Mouse (Mus musculus) embryonic facial prominence, embryonic 12.5 days (tissue): ENCODE data around the gene Acaa1a. TPM values are rescaled to one million over a fixed set of nuclear protein-coding genes. Genes with fewer than 3 reads are reported as not detected.

Experiments
- ATAC-seq: fragments of 200-750 bp; cut with Nextera tagmentation; 2 replicates; pipeline ENCODE4 v1.8.0; 2017; ENCODE audit not compliant: insufficient number of reproducible peaks, insufficient read depth, low FRiP score, low TSS enrichment
- H3K27ac ChIP-seq: fragments of 300-500 bp; sonication (generic); 2 replicates; pipeline ENCODE4 v1.5.1; 2016; ENCODE audit warnings: mild to moderate bottlenecking
- H3K27me3 ChIP-seq: fragments of 300-500 bp; sonication (generic); 2 replicates; pipeline ENCODE4 v1.6.1; 2016; ENCODE audit warnings: mild to moderate bottlenecking, moderate library complexity
- H3K36me3 ChIP-seq: fragments of 300-500 bp; sonication (generic); 2 replicates; pipeline ENCODE4 v1.6.1; 2016; ENCODE audit warnings: mild to moderate bottlenecking
- H3K4me1 ChIP-seq: fragments of 300-500 bp; sonication (generic); 2 replicates; pipeline ENCODE4 v1.6.1; 2016
- H3K4me2 ChIP-seq: fragments of 300-500 bp; sonication (generic); replicated peaks from 2 replicates; pipeline ENCODE4 v1.6.1; 2016; ENCODE audit warnings: mild to moderate bottlenecking, moderate library complexity
- H3K4me3 ChIP-seq: fragments of 300-500 bp; sonication (generic); 2 replicates; pipeline ENCODE4 v1.5.1; 2016; ENCODE audit warnings: mild to moderate bottlenecking
- H3K9ac ChIP-seq: fragments of 300-500 bp; sonication (generic); 2 replicates; pipeline ENCODE4 v1.6.1; 2016; ENCODE audit warnings: mild to moderate bottlenecking, moderate library complexity
- H3K9me3 ChIP-seq: fragments of 300-500 bp; sonication (generic); 2 replicates; pipeline ENCODE4 v1.6.1; 2016; ENCODE audit warnings: mild to moderate bottlenecking, moderate library complexity
- WGBS: fragments of 180-500 bp; shearing (Covaris S2); methylation state at CpG from one replicate; pipeline ENCODE4 v1.1.7; 2016; 5-methylcytosine and 5-hydroxymethylcytosine counted together
- polyA plus RNA-seq: library from polyadenylated mRNA; unstranded; fragments of >200 nt; fragmentation: Nextera tagmentation; extraction: Ambion mirVana; gene quantifications from 2 replicates; pipeline ENCODE4 v1.2.1, GENCODE M21; 2016

The Acaa1a gene
- polyA plus RNA-seq, 1 experiment from 2014 or later, result 93.7 TPM

GRCm38 (mm10) chr9:119394808-119395207, 55.3 kb downstream of the Acaa1a start:
- Histone ChIP-seq H3K36me3 (no peaks in the 10 kb centered on the region), H3K4me1 (no peaks in the 10 kb centered on the region), H3K9ac (no peak overlapping the region), H3K9me3 (no peaks in the 10 kb centered on the region), H3K4me2 (no peak overlapping the region), H3K27me3 (no peaks in the 10 kb centered on the region), H3K27ac (no peak overlapping the region), H3K4me3 (no peak overlapping the region)
- 86% methylated on average over 1 of the region's 1 CpGs for WGBS
- no peak for ATAC-seq

Other genes starting within 250 kb of the Acaa1a start
- gene Plcd1, start 246.2 kb upstream of the Acaa1a start, polyA plus RNA-seq, result 26.6 and 27.8 TPM in 2 replicates
- gene Dlec1, start 237.2 kb upstream of the Acaa1a start, polyA plus RNA-seq, result 1.5 and 1.7 TPM in 2 replicates
- 2.3 and 3.0 TPM in 2 replicates for gene Acaa1b, start 182.6 kb upstream of the Acaa1a start, polyA plus RNA-seq
- gene Gm47289, start 180.5 kb upstream of the Acaa1a start, polyA plus RNA-seq, result not detected in 2 replicates
- gene Slc22a13, start 130.6 kb upstream of the Acaa1a start, polyA plus RNA-seq, result not detected in 2 replicates
- 17.9 and 18.0 TPM in 2 replicates for gene Oxsr1, start 17.2 kb upstream of the Acaa1a start, polyA plus RNA-seq
- 11.6 and 11.8 TPM in 2 replicates for gene Myd88, start 1.7 kb downstream of the Acaa1a start, polyA plus RNA-seq
- 6.6 and 6.7 TPM in 2 replicates for gene Xylb, start 17.7 kb downstream of the Acaa1a start, polyA plus RNA-seq
- gene Slc22a14, start 25.9 kb downstream of the Acaa1a start, polyA plus RNA-seq, result not detected in 2 replicates
- 44.5 and 52.2 TPM in 2 replicates for gene Acvr2b, start 62.4 kb downstream of the Acaa1a start, polyA plus RNA-seq
- gene Exog, start 105.3 kb downstream of the Acaa1a start, polyA plus RNA-seq, result 45.6 and 48.3 TPM in 2 replicates
- gene Scn5a, start 239.3 kb downstream of the Acaa1a start, polyA plus RNA-seq, result 0.97 and 1.0 TPM in 2 replicates